Mouse (Mus musculus) natural killer cell, adult 2 months (primary cell): Measurements from ENCODE around the gene Ccr3.
A peak's percentile ranks its signal among the peaks of the same experiment; 100 is the strongest.
"Not testable (repeated sequence)": the region's sequence is repeated elsewhere in the genome, so short reads cannot be mapped to it uniquely, and the experiment has no call there.

Source experiments
- DNase-seq, 2 experiments: peaks; one replicate each; pipeline ENCODE4 v3.0.0; 2022; ENCODE audit warnings: low spot score in 2 of 2

The Ccr3 gene

DNA sequence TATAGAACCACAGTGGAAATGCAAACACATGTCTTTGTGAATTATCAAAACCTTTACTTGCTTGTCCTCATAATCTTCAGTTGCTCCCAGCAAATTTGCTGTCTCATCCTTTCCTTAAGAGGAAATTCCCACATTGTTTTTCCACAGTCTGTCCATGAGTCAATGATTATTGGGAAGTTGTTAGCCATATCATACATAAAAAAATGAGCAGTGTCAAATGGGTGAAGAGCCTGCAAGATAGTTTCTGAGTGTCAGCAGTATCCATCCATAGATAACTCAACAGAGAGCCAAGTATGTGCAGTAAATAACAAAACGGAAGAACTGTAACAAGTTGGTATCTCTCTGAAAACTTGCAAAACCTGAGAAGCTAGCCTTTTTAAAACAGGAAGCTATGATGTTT is at the start of gene Ccr3:
Gene Ccr3, plus strand, starts transcription at position 301 of the 400 bp plus-strand sequence.
- no peak for DNase-seq

DNA sequence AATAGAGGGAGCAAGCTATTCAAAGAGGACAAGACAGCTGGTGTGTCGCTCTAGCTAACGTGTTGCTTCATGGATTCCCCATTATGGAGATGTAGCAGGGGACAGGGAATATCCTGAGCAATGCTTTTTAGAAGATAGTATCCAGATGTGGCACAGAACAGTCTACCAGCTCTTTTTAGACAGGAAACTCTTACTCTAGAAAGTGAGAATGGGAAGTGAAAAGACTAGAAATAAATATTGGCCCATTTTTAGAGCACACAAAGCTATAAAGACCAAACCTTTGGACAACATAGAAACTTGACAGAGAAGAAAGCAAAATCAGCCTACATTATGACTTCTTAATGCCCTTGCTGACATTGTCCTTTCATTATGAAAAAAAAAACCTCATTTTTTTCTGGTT is 46.1 kb upstream of the Ccr3 start:
- DNase-seq = no peak

DNA sequence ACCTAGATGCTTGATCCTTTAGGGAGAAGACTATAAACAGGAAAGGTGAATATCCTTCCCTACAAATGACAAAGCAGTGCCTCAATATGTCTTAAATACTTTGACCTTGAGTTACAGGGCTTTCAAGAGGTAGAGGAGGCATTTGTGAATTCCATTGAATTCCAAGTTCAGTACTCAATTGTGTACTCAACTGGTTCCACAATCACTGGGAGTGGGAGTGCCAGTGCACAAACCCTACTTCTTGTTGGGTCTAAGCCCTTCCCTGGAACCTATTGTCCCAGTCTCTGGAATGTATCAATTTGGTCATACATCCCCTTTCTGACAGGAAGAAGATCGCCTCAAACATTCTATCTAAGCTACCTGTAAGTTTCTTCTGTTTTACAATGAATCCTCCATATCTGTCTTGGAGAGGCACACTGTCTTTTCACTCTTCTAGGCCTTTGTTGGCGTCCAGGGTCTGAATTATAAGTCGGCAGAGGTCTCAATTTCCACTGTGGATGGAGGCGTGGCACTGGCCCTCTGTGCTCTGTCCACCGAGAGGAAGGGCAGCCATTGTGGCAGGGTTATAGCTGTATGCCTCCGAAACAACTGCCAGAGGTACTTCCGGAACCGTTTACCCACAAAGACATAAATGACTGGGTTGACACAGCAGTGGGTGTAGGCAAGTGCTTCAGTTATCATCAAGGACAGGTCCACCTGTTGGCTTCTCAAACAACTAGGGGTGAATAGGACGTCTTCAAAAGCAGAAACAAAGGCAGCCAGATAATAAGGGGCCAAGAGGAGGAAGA is 44.7 kb upstream of the Ccr3 start:
- no peak for DNase-seq

DNA sequence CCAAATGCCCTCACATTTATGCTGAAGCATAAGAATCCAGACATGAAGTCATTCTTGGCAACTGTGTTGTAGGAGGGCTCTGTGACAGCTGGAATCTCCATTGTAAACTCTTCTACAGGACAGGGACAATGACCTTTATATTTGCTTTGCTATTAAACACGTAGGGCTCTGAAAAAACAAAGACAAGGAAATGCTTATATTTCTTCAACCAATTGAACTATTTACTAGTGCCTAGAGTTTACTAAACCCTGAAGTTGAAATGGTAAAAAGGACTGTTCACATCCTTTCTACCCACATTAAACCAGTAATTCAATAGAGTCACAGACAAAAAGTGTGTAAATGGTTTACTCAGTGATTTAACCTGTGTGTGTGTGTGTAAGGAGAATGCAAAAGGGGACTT is 43.5 kb upstream of the Ccr3 start, which contains the start of gene Ccr1l1:
Gene Ccr1l1, minus strand, starts transcription at position 101 of the 400 bp plus-strand sequence.
- DNase-seq = no peak

DNA sequence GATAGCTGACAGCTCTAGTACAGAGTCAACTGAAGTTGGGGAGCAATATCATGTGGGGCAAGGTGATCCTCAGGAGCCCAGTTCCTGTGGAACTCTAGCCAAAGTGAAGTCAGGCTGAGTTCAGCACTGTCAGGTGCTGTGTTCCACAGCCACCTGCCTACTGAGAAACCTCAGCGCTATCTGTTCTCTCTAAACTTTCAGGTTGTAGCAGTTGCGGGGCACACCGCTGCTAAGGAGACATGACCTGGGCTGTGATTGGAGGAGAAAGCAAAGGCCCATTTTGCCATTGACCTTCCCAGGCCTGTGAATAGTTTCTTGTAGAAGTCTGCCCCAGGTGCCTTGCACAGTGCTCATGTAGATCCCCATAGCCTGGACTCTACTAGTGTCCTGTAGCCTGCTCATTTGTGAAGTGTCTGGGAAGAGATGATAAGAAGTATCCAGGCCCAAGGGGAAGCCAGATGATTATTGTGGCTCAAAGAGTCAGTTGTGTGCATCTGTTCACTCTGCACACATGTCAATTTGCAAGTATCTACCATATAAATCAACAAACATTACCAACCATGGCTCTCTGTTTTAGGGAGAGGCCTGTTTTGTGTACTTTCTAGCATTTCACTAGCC is 40.8 kb upstream of the Ccr3 start:
- DNase-seq = not testable (repeated sequence)

DNA sequence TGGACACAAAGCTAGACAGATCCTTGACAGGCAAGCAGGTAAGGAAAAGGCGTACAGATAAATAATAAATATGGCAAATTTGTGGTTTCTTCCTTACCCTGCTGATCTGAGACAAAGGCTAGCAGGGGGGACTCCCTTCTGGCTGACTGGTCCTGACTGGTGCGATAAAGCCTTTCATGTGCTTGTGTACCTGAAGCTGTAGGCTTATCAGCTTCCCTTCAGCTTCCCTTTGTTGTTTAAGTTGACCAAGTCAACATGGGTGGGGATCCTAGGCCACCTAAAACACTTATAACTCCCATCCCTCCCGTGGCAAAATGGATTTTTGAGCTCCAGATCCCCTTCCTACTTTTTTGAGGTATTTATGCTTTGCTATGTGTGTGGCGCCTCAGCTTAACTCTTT is 39.9 kb upstream of the Ccr3 start:
- DNase-seq = no peak

DNA sequence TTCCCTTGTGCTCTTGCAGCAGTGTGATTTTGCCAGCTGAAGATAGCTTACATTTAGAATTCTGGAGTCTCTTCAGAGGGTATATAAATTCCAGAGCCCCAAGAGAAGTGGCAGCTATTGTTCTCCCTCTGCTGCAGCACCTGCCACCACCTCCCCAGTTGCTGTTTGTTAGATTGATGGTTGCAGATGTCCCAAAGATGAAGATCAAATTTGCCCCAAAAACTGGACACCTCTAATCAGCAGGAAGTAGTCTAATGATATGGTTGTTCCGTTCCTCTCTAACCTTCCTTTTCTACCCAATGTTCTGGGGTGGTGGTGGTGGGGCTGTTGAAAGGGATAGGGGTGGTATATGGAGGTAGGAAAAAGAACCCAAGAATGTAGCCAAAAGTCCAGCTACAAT is 39.1 kb upstream of the Ccr3 start:
- DNase-seq = no peak

DNA sequence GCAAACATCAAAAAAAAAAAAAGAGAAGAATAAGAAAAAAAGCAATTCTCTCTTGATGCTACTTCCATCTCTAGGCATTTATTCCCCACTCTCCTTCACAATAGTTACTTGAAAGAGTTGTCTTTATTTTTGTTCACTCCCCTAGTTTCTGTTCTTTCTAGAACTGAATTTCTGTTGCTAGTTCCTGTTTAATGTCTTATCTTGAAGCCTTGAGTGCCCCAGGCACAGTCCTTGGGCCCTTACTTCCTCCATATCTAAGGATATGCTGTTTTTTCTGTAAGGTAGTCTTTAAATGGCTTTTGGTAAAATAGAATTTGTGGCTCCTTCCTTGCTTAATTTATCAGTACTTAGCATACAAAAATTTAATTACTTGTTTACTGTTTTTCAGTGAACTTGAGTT is 36.8 kb upstream of the Ccr3 start:
- DNase-seq = no peak

DNA sequence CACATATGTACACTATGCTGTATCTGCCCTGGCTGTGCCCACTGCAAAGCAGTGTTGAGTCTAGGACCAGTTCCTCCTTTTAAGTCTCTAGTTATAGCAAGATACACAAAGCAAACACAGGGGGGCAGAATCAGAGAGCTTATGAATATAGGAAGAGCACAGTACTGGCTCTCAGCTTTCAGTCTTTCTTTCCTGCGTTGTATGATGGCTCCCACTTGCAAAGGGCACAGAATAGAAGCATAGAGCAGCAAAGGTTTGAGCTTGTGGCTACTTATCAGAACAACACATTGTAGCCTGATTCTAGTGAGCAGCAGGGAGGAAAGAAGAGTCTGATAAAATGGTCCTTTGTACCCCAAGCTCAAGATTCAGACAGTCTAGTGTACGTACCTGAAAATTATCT is 35.6 kb upstream of the Ccr3 start:
- peak; percentile 41 to 62 for DNase-seq

DNA sequence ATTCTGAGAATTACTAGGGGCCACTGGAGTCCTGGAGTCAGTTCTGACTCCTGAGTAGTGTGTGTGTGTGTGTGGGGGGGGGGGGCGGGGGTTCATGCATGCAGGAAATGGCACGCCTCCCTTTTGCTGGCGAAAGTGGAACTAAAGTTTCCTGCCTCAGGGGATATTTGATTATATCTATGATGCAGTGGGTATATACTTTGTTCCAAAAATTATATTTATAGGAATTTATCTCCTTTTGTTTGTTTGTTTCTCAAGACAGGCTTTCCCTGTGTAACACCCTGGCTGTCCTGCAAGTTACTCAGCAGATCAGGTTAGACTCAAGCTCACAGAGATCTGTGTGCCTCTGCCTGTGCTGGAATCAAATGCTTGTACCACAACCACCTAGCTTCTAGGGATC is 32.1 kb upstream of the Ccr3 start:
- peak; percentile 24 to 32 for DNase-seq

DNA sequence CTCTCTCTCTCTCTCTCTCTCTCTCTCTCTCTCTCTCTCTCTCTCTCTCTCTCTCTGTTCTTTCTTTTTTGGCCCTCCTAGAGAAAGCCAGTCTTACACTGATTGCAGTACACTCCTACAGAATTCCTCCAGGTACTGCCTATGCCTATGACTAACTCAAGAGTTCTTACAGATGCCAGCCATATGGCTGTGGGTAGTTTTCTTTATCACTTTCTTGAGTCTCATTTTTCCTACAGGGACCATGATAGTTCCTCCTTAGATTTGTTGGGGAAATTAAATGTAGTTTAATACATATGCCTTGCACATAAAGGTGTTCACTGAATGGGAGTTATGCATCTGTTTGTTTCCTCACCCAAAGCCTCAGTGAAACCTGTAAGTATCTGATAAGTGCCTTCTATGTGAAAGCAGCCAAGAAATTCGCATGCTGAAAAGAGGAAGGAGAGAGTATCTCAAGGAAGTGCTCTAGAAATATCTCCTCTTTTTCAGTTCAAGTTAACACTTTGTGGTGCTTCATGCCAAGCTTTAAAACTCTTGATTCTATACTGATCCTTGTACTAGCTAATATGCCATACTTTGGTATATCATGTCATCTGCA is 30.4 kb upstream of the Ccr3 start:
- DNase-seq = no peak

DNA sequence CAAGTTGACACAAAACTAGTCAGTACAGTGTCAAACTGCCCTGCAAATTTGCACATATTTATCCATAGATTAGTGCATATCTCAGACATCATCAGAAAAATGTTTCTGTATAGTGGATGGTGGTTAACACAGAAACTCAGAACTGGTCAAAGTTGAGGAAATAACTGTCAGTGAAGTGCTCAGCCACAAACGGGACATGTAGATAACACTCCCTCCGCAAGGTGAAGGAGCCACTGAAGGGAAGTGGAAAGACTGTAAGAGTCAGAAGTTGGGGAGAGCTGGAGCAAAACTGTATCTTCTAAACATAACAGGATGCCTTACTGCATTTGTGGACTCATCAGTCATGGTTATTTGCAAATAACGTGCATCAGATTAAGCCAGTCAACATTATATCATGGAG is 24.1 kb upstream of the Ccr3 start:
- DNase-seq = no peak

DNA sequence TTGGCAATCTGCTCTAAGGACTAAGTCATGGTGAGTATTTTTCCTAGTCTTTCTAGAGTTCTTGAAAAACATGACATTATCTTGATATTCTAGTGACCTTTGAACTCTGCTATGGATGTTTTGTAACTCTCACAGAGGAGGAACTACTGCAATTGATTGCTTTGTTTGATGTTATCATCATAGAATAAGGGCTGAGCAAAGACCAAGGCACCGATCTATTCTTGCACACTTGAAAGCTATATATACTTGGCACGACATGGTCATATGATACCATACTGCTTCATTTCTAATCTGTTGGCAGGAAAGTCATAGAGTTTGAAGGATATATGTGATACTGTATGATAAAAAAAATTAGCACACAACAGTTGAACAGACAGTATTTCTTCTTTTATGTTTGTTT is 22.0 kb upstream of the Ccr3 start:
- DNase-seq = no peak

DNA sequence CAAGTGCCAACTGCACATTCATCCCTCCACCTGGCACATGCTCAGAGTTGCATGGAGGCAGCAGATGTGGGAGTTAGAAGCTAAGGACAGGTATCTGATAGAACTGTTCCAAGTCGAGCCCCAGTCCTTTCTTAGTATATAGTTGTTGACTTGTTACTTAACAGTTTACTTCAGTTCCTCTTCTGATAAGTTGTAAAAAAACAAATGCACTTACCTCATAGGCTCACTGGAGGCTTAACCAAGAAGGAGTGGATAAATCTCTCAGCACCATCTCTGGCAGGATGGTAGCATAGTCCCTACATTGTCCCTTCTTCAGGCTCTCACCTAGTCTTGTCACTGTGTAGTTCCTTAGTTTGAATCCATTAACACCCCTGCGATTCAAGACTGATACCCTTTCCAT is 9.1 kb upstream of the Ccr3 start:
- no peak for DNase-seq

DNA sequence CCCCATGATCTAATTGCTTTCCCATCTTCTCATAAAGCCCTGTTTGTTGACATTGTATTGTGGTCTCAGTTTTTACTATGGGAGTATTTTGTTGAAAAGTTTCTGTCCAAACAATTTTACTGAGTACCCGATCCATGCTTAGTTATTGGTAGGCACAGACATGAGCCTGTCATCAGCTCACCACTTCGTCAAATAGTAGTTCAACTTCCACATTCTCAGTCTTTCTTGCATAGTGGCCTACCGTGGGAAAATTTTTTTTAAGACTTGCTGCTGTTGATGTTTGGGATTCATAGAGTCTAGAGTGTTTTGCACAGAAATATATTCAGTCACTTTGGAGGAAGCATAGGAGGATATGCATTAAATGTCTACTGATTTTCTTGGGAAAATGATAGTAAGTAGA is 8.5 kb upstream of the Ccr3 start:
- DNase-seq = no peak

DNA sequence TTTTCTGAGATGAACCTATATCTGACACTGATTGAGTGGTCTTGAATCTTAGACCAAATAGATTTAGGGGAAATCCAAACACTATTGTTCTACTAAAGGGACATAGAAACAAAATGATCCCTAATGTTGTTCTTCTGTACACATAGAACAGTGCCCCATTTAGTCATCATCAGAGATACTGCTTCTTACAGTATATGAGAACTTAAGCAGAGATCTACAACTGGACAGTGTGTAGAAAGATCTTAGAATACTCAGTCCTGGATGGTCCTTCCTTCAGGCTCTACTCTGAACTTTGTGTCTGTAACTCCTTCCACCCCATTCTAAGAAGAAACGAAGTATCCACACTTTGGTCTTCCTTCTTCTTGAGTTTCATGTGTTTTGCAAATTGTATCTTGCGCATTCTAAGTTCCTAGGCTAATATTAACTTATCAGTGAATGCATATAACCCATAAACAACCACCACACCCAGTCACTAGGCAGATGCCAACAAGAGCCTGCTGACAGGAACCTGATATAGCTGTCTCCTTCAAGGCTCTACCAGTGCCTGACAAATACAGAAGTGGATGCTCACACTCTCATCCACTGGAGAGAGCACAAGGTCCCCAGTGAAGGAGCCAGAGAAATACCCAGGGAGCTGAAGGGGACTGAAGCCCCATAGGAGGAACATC is 6.7 kb upstream of the Ccr3 start:
- no peak for DNase-seq

DNA sequence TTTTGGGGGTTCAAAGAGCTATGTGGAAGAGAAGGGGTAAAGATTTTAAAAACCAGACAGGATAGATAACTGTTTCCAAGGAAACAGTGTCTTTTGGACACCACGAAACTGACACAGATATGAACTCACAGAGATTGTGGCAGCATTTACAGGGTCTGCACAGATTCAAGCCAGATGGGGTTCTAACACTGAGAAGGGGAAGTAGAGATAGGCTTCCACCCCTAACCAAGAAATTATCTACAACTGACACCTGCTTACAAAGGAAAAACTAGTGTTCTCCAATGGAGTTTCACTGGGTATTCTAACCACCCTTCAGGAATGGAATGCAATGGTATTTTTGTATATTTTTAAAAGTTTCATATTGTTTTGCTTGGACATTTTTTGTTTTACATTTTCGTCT is 5.7 kb upstream of the Ccr3 start:
- DNase-seq = no peak

DNA sequence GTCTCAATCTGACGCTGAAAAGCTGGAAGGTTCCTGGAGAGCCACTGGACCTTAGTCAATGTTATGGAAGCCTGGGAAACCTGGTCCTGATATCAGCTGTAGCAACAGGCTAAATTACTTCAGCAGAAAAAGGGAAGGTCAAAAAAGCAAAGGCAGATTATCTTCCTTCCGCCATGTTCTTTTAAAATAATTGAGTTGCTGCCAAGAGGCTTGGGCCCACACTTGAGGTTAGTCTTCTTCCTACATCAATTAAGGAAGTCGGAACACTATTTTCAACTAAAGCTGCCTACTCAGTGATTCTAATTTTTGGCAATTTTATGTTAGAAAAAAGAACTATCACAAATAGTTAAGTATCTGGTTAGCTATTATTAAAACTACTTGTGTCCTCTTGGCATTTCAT is 1.9 kb upstream of the Ccr3 start:
- no peak for DNase-seq

DNA sequence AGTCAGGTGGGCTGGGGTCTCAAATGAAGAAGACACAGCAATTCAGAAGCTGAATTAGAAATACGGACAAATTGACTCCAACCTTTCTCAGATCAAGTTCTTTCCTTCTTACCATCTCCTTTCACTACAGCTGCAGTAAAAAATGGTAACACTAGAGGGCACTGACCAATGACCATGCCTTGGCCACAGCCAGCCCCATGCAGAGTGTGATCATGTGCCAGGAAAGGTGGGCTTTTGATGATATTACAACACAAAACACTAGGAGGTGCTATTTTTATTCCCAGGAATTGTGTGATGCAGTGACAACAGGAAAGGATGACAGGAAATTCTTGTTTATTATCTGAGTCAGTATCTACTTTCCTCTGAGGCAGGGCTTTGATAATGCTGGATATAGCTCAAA is 11.6 kb downstream of the Ccr3 start:
- DNase-seq = peak; percentile 46 to 64

DNA sequence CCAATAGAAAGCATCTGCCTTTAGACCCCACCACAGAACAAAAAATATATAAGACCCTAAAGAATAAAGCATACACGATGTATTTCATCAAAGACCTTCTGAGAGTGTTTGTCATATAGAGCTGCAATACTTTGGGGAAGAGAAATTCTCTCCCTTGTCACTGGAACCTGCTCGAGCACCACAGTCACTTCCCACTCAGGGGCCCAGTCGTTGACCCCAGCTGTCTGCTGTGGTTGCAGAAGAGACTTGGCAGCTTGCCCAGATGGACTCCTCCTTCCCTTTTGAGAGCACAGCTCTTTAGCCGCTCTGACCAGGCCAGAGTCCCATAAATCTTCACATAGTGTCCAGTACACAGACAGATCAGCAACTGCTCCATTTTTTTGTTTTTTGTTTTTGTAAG is 15.9 kb downstream of the Ccr3 start:
- DNase-seq = peak; percentile 69 to 83

DNA sequence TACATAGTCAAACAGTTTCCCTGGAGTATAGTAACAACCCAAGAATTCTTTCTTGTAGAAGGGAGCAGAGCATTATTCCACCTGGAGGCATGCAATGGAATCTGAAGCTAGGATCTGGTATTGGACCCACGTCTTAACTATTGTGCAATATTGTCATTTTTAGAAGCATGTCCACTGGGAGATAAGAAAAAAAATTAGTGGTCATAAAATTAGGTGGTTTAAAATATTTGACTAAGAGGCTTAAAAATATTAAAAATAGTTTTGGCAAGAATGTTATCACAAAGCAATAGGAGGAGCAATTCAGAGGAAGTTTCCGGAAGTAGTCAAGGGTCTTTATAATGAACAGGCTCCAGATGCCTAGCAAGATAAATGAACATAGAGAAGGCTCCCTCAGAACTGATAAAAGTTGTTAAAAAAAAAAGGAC is 16.4 kb downstream of the Ccr3 start:
- DNase-seq = no peak

DNA sequence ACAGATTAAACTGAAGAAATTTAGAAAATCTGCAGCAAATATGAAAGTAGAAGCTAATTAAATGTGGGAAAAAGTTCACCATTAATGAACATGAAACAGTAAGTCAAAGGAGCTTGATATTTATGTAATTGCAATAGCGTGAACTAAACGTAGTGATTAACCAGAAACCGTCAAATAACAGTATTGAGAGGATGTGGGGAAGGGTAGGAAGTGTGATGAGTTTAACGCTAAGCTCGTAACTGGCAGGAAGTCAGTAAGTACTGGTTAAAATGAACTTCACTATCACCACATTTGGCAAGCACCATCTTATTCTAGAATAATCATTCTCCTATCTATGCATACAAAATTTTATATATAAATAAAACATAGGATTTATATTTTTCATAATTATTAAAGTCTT is 17.2 kb downstream of the Ccr3 start:
- peak in 1 of 2 experiments; percentile 61 for DNase-seq

DNA sequence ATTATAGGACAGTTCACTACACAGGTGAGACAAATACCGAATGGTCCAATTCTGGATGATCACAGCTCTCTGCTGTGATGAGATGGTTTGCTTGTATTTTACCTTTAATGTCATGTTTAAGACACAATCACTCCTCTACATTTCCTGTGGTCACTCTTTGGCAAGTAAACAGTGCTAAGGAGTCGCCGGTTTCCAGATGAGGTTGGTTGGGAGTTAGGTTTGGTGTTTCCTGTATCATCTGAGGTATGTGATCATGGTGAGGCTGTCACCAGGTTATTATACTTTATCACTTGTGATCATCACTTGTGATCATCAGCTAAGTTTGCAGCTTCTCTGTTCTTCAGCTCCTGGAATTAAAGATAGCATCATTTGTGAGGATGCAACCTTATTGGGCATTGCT is 19.2 kb downstream of the Ccr3 start:
- DNase-seq = peak in 1 of 2 experiments; percentile 57
